ENCODE assay signal across 14 mouse cellular contexts in the genomic region with DNA sequence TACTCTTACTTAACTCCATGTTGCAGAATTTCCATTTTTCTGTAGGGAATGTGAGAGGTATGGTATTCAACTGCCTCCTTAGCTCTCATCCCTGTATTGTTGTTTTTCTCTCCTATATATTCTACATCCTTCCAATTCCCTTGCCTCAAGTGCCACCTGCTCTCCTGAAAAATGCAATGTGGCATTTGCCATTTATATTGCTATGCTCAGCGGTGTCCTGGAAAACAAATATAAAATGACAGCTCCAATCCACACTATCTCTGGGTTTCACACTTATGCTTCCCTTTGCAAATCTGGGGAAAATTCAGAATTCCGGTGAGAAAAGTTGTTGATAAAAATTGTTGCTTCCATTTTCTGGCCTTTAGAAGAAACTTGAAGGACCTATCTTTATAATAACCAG.
"Had no signal": no experiment of that assay in that cellular context is flagged by ENCODE, and none has a peak within 500 bp of the region (broad histone marks: within the 10 kb centered on the region; RNA-seq: fewer than 3 reads in every experiment).

No protein-coding gene starts in this region.

- H3K4me3 ChIP-seq: layer of hippocampus, adult 2 months; liver, embryonic 13.5 days; stomach, embryonic 15.5 days had no signal

- H3K27ac ChIP-seq: kidney, postnatal 0 days; layer of hippocampus, adult 2 months; liver, embryonic 13.5 days; stomach, embryonic 15.5 days had no signal

- DNase-seq: kidney, adult 2 months; kidney, postnatal 25 days; layer of hippocampus, adult 9-11 months; liver, embryonic 13.5 days; lung, adult 2 months; lung, postnatal 14 days; lung, postnatal 4 days; right cerebral cortex, postnatal 14 days; spleen, adult 18-20 months; thymus, adult 18-20 months; thymus, postnatal 36 days had no signal
